Mouse (Mus musculus) ovary, postnatal 36 days (tissue): ENCODE results near the gene Arl14ep.

Experiments
- DNase-seq: peaks from one replicate; pipeline ENCODE4 v3.0.0; 2022; ENCODE audit warnings: low spot score, mixed read lengths

Gene Arl14ep

DNA sequence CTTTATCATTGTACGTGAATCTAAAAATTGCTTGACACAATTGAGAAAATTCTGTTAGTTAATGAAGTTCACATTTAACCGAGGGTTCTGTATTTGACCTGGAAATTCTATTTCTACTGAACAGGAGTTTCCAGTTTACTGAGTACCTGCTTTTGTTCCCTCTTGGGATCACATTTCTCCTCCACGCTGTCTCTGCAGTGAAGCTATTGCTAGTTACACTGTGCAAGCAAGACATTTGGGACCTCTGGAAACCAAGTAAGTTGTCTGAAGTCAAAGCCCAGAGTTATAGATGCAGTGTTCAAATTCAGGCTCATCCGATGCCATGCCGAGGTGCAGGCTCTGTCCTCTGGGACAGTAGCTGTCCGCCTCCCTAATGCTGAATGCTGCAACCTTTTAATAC is 19.2 kb downstream of the Arl14ep start:
- DNase-seq: no peak

- DNase-seq: peak; percentile 26
Observed at GRCm38 (mm10) chr2:106942451-106942850, 31.8 kb downstream of the Arl14ep start.

DNA sequence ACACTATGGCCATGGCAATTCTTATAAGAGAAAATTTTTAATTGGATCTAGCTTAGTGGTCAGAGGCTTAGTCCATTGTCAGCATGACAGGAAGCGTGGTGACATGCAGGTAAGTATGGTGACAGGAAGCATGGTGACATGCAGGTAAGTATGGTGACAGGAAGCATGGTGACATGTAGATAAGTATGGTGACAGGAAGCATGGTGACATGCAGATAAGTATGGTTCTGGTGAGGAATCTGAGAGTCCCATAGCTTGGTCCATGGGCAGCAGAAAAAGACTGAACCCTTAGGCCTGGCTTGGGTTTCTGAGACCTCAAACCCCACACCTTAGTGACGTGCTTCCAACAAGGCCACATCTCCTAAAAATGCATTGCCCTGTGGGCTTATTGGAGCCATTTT is 38.5 kb downstream of the Arl14ep start:
- no peak for DNase-seq

DNA sequence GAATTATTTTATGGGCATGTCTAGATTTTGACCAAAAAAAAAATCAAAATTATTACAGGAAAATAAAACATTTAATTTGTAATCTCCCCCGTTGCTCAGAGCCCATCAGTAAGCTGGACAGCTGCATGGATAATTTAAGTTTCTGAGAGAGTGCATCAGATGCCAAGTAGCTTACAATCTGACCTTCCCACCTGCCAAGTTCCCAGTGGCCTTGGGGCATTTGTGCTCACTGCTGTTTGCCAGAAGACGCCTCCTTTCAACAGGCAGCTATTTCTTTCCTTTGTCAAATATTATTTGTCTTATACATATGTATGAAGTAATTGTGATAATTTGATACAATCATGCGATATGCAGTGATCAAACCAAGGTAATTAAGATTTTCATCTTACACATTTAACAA is 44.3 kb downstream of the Arl14ep start:
- DNase-seq: no peak
